Mouse (Mus musculus) midbrain, embryonic 14.5 days (tissue): ENCODE data around the gene Trim72. TPM values are rescaled to one million over a fixed set of nuclear protein-coding genes. Genes with fewer than 3 reads are reported as not detected.
"Not testable (repeated sequence)": the region's sequence is repeated elsewhere in the genome, so short reads cannot be mapped to it uniquely, and the experiment has no call there.

Source experiments
- ATAC-seq: fragments of 200-750 bp; cut with Nextera tagmentation; 2 replicates; pipeline ENCODE4 v1.8.0; 2017; ENCODE audit warnings: moderate number of reproducible peaks, moderate library complexity; ENCODE audit not compliant: low FRiP score, low TSS enrichment
- DNase-seq: peaks from one replicate; pipeline ENCODE4 v3.0.0-alpha.2; 2015
- H3K27ac ChIP-seq: fragments of 300-500 bp; sonication (generic); replicated peaks from 2 replicates; pipeline ENCODE4 v1.5.1; 2014; ENCODE audit warnings: mild to moderate bottlenecking, low read depth, low read length, moderate library complexity
- H3K27me3 ChIP-seq: fragments of 300-500 bp; sonication (generic); 2 replicates; pipeline ENCODE4 v1.6.1; 2014; ENCODE audit warnings: low read length, control low read depth, mixed read lengths; ENCODE audit not compliant: control insufficient read depth, insufficient read depth
- H3K36me3 ChIP-seq: fragments of 300-500 bp; sonication (generic); 2 replicates; pipeline ENCODE4 v1.6.1; 2014; ENCODE audit warnings: low read length, control low read depth; ENCODE audit not compliant: control insufficient read depth, insufficient read depth
- H3K4me1 ChIP-seq: fragments of 300-500 bp; sonication (generic); 2 replicates; pipeline ENCODE4 v1.6.1; 2014; ENCODE audit warnings: mild to moderate bottlenecking, antibody characterized with exemption, low read length, control low read depth; ENCODE audit not compliant: control insufficient read depth, insufficient read depth
- H3K4me2 ChIP-seq: fragments of 300-500 bp; sonication (generic); 2 replicates; pipeline ENCODE4 v1.6.1; 2014; ENCODE audit warnings: mild to moderate bottlenecking, low read length, moderate library complexity
- H3K4me3 ChIP-seq: fragments of 300-500 bp; sonication (generic); replicated peaks from 2 replicates; pipeline ENCODE4 v1.5.1; 2014; ENCODE audit warnings: low read depth, low read length
- H3K9ac ChIP-seq: fragments of 300-500 bp; sonication (generic); replicated peaks from 2 replicates; pipeline ENCODE4 v1.6.1; 2014; ENCODE audit warnings: mild to moderate bottlenecking, low read length, moderate library complexity
- H3K9me3 ChIP-seq: fragments of 300-500 bp; sonication (generic); 2 replicates; pipeline ENCODE4 v1.6.1; 2016; ENCODE audit warnings: low read length, control low read depth, mixed read lengths; ENCODE audit not compliant: control insufficient read depth
- WGBS: fragments of 180-500 bp; shearing (Covaris S2); extraction: QIAGEN DNeasy Blood & Tissue Kit; methylation state at CpG from one replicate; pipeline ENCODE4 v1.1.7; 2014; 5-methylcytosine and 5-hydroxymethylcytosine counted together
- polyA plus RNA-seq: library from polyadenylated mRNA; unstranded; fragments of >200 nt; fragmentation: Nextera tagmentation; extraction: Ambion mirVana; gene quantifications from 2 replicates; pipeline ENCODE4 v1.2.1, GENCODE M21; 2014

Trim72 gene
- polyA plus RNA-seq, 1 experiment from 2014 or later = not detected

GRCm38 (mm10) chr7:128004487-128005362 lies 976 bp downstream of the Trim72 start:
- Histone ChIP-seq H3K4me3 (no peak overlapping the region), H3K9me3 (no peaks in the 10 kb centered on the region), H3K27me3 (no peaks in the 10 kb centered on the region), H3K4me2 (peak overlapping the region; percentile 4; the same call in 1 of the 2 replicates), H3K27ac (no peak overlapping the region), H3K9ac (no peak overlapping the region), H3K36me3 (no peaks in the 10 kb centered on the region), H3K4me1 (no peaks in the 10 kb centered on the region)
- DNase-seq (no peak), ATAC-seq (no peak)
- 24% methylated on average over 35 of the region's 35 CpGs for WGBS

- WGBS = 86% methylated on average over 7 of the region's 7 CpGs
- DNase-seq = no peak
- no peak for ATAC-seq
- Histone ChIP-seq H3K4me2 (no peak overlapping the region), H3K27me3 (no peaks in the 10 kb centered on the region), H3K9ac (no peak overlapping the region), H3K4me3 (no peak overlapping the region), H3K36me3 (no peaks in the 10 kb centered on the region), H3K4me1 (no peaks in the 10 kb centered on the region), H3K9me3 (no peaks in the 10 kb centered on the region), H3K27ac (no peak overlapping the region)
Measured at GRCm38 (mm10) chr7:128006193-128006592, 2.4 kb downstream of the Trim72 start.

- WGBS = 57% methylated on average over 40 of the region's 40 CpGs
- no peaks in the 10 kb centered on the region for H3K9me3 ChIP-seq
- no peaks in the 10 kb centered on the region for H3K27me3 ChIP-seq
- H3K4me2 ChIP-seq = 0 out of 2 replicates have a peak overlapping the region, but pooled peaks have one; percentile 10
- no peak overlapping the region for H3K27ac ChIP-seq
- no peaks in the 10 kb centered on the region for H3K36me3 ChIP-seq
- ATAC-seq (no peak), DNase-seq (no peak)
- no peak overlapping the region for H3K4me3 ChIP-seq
- H3K4me1 ChIP-seq = no peaks in the 10 kb centered on the region
- H3K9ac ChIP-seq = no peak overlapping the region
Measured at GRCm38 (mm10) chr7:128009715-128010340, 6.1 kb downstream of the Trim72 start.

- ATAC-seq (no peak), DNase-seq (no peak)
- Histone ChIP-seq H3K9me3 (no peaks in the 10 kb centered on the region), H3K36me3 (no peaks in the 10 kb centered on the region), H3K4me2 (no peak overlapping the region), H3K27ac (no peak overlapping the region), H3K4me3 (no peak overlapping the region), H3K4me1 (no peaks in the 10 kb centered on the region), H3K9ac (no peak overlapping the region), H3K27me3 (no peaks in the 10 kb centered on the region)
- WGBS = 77% methylated on average over 13 of the region's 13 CpGs
Measured at GRCm38 (mm10) chr7:128012136-128012780, 8.5 kb downstream of the Trim72 start.

- Histone ChIP-seq H3K4me1 (no peaks in the 10 kb centered on the region), H3K27me3 (no peaks in the 10 kb centered on the region), H3K27ac (no peak overlapping the region), H3K4me2 (no peak overlapping the region), H3K36me3 (no peaks in the 10 kb centered on the region), H3K9me3 (no peaks in the 10 kb centered on the region), H3K4me3 (no peak overlapping the region), H3K9ac (no peak overlapping the region)
- DNase-seq (no peak), ATAC-seq (no peak)
- WGBS = 91% methylated on average over 13 of the region's 13 CpGs
Measured at GRCm38 (mm10) chr7:128013116-128013515, 9.4 kb downstream of the Trim72 start.

- 85% methylated on average over 5 of the region's 5 CpGs for WGBS
Measured at GRCm38 (mm10) chr7:128016134-128016533, 12.4 kb downstream of the Trim72 start.

GRCm38 (mm10) chr7:128016650-128017049 lies 12.9 kb downstream of the Trim72 start:
- DNase-seq = no peak
- no peak overlapping the region for H3K4me2 ChIP-seq
- H3K27ac ChIP-seq = no peak overlapping the region
- H3K4me3 ChIP-seq = no peak overlapping the region
- H3K36me3 ChIP-seq = no peaks in the 10 kb centered on the region
- H3K4me1 ChIP-seq = no peaks in the 10 kb centered on the region
- H3K9me3 ChIP-seq = no peaks in the 10 kb centered on the region
- WGBS = 92% methylated on average over 6 of the region's 6 CpGs
- ATAC-seq = no peak
- H3K27me3 ChIP-seq = no peaks in the 10 kb centered on the region
- no peak overlapping the region for H3K9ac ChIP-seq

More at GRCm38 (mm10) chr7:128016134-128016533, 12.4 kb downstream of the Trim72 start:
- not testable (repeated sequence) for ATAC-seq, DNase-seq, H3K9ac ChIP-seq, H3K36me3 ChIP-seq, H3K27ac ChIP-seq, H3K4me2 ChIP-seq, H3K4me1 ChIP-seq, H3K4me3 ChIP-seq, H3K27me3 ChIP-seq, H3K9me3 ChIP-seq

- Histone ChIP-seq H3K4me3 (no peak overlapping the region), H3K9ac (no peak overlapping the region), H3K4me2 (no peak overlapping the region), H3K36me3 (no peaks in the 10 kb centered on the region), H3K9me3 (no peaks in the 10 kb centered on the region), H3K27ac (no peak overlapping the region), H3K27me3 (no peaks in the 10 kb centered on the region), H3K4me1 (no peaks in the 10 kb centered on the region)
- ATAC-seq (no peak), DNase-seq (no peak)
- WGBS = 90% methylated on average over 3 of the region's 3 CpGs
Measured at GRCm38 (mm10) chr7:128018275-128018674, 14.5 kb downstream of the Trim72 start.
